Mouse (Mus musculus) stomach, postnatal 0 days (tissue): ENCODE data around the gene Hydin.

Experiments used
- CTCF ChIP-seq: IDR thresholded peaks from 2 replicates; pipeline ENCODE4 v1.5.1; 2016; ENCODE audit warnings: antibody characterized with exemption, low read depth, mild to moderate bottlenecking, moderate library complexity
- EP300 ChIP-seq: optimal IDR thresholded peaks from 2 replicates; pipeline ENCODE3; 2016; ENCODE audit warnings: antibody characterized with exemption

- TF ChIP-seq CTCF = no peak
- TF ChIP-seq EP300 = no peak
Measured at GRCm38 (mm10) chr8:110657661-110658060, 390.9 kb downstream of the Hydin start.
